26 mouse cellular contexts compared by ENCODE assay signal in genomic region chr3:87194591-87194990, GRCm38 (mm10). TPM values are rescaled to one million over a fixed set of nuclear protein-coding genes. Genes with fewer than 3 reads are reported as not detected.
DNase-seq lines count a peak whose midpoint lies in the region; ATAC-seq and TF ChIP-seq lines count a peak whose summit lies in the region.
"Had no signal": no experiment of that assay in that cellular context is flagged by ENCODE, and none has a peak within 500 bp of the region (broad histone marks: within the 10 kb centered on the region; RNA-seq: fewer than 3 reads in every experiment).

No protein-coding gene starts in this region.

- TF ChIP-seq EP300 in MEL (IDR thresholded peaks at IDR 0.05; ENCODE audit: low read depth in 1 of 2, low read length in 2 of 2), result no peak

- H3K4me3 ChIP-seq in E14TG2a.4 (replicated peaks; ENCODE audit: low read length) (0 out of 2 replicates have a peak overlapping the region, but pooled peaks have one; percentile 29), MEL (ENCODE audit: control insufficient read depth in 1 of 2, insufficient read depth in 1 of 2, low read depth in 2 of 2, low read length in 2 of 2) (no peak overlapping the region)
- H3K4me3 ChIP-seq: embryonic facial prominence, embryonic 15.5 days; erythroblast, embryonic 14.5 days; gastrocnemius, adult 2 months; heart, embryonic 10.5 days; hindbrain, embryonic 12.5 days had no signal

- no peak overlapping the region for H3K9ac ChIP-seq in MEL (ENCODE audit: control insufficient read depth, low read depth, low read length, poor library complexity, severe bottlenecking)
- H3K9ac ChIP-seq: embryonic facial prominence, embryonic 15.5 days; hindbrain, embryonic 12.5 days had no signal

- peak; percentile 10 for DNase-seq in 416B (ENCODE audit: low read depth)
- DNase-seq in MEL (ENCODE audit: low read depth, low spot score), result peak; percentile 9
- no peak for DNase-seq in left cerebral cortex, postnatal 4 days
- no peak for DNase-seq in right cerebral cortex, adult 18-20 months
- DNase-seq: adrenal gland, adult 8-10 months; adrenal gland, postnatal 36 days; cerebellum, adult 2 months; cerebellum, postnatal 14 days; embryo, embryonic 11 days; gastrocnemius, adult 2 months; gastrocnemius, postnatal 25 days; heart, postnatal 10 days; heart, postnatal 4 days had no signal

- no peak for TF ChIP-seq RAD21 in MEL (IDR thresholded peaks at IDR 0.05; ENCODE audit: low read depth, low read length)

- no peaks in the 10 kb centered on the region for H3K79me2 ChIP-seq in MEL (ENCODE audit: control insufficient read depth, insufficient read depth, low read length, poor library complexity)

- no peaks in the 10 kb centered on the region for H3K36me3 ChIP-seq in E14TG2a.4 (ENCODE audit: insufficient read depth, low read length)
- no peaks in the 10 kb centered on the region for H3K36me3 ChIP-seq in MEL (ENCODE audit: control insufficient read depth in 1 of 2, insufficient read depth in 2 of 2, low read length in 2 of 2)
- H3K36me3 ChIP-seq: embryonic facial prominence, embryonic 15.5 days; G1E; heart, embryonic 10.5 days; hindbrain, embryonic 12.5 days had no signal

- H3K9me3 ChIP-seq in E14TG2a.4 (ENCODE audit: low read length), result no peaks in the 10 kb centered on the region
- H3K9me3 ChIP-seq in MEL (replicated peaks; ENCODE audit: insufficient read depth, low read length), result no peaks in the 10 kb centered on the region
- H3K9me3 ChIP-seq: embryonic facial prominence, embryonic 15.5 days; G1E; heart, embryonic 10.5 days; hindbrain, embryonic 12.5 days had no signal

- no peak for TF ChIP-seq POLR2A in MEL (IDR thresholded peaks at IDR 0.05; ENCODE audit: control insufficient read depth in 1 of 2, insufficient read depth in 1 of 2, low read depth in 1 of 2, low read length in 2 of 2, poor library complexity in 1 of 2)

- 0 out of 2 replicates have a peak, but pooled peaks have one; percentile 12 for ATAC-seq in megakaryocyte, adult 5-6 weeks (ENCODE audit: poor library complexity, severe bottlenecking)
- ATAC-seq: forebrain, embryonic 16.5 days; hindbrain, embryonic 16.5 days; inflammation-experienced regulatory T-cells, adult 6 months; intestine, postnatal 0 days; Patski had no signal

- no peaks in the 10 kb centered on the region for H3K27me3 ChIP-seq in E14TG2a.4 (ENCODE audit: insufficient read depth, low read length)
- no peaks in the 10 kb centered on the region for H3K27me3 ChIP-seq in MEL (ENCODE audit: control insufficient read depth in 1 of 2, insufficient read depth in 2 of 2, low read length in 2 of 2)
- H3K27me3 ChIP-seq: embryonic facial prominence, embryonic 15.5 days; hindbrain, embryonic 12.5 days had no signal

- H3K27ac ChIP-seq in MEL (ENCODE audit: control insufficient read depth, low read depth, low read length), result no peak overlapping the region
- H3K27ac ChIP-seq: embryonic facial prominence, embryonic 15.5 days; gastrocnemius, adult 2 months; heart, embryonic 10.5 days; hindbrain, embryonic 12.5 days had no signal

- TF ChIP-seq CTCF in E14TG2a.4 (conservative IDR thresholded peaks at IDR 0.05; ENCODE audit: low read length) (no peak), MEL (IDR thresholded peaks at IDR 0.05 in 2 of 3, conservative IDR thresholded peaks at IDR 0.05 in 1 of 3; ENCODE audit: control insufficient read depth in 1 of 3, insufficient read depth in 1 of 3, low read depth in 2 of 3, low read length in 3 of 3, poor library complexity in 1 of 3, severe bottlenecking in 1 of 3) (no peak)

- intact Hi-C loops in left cerebral cortex, postnatal 4 days (cut with DNase I), result no loop called here

- peaks cover 85% of the 10 kb centered on the region for H3K4me1 ChIP-seq in E14TG2a.4 (replicated peaks; ENCODE audit: low read depth, low read length)
- no peaks in the 10 kb centered on the region for H3K4me1 ChIP-seq in MEL (ENCODE audit: control insufficient read depth in 1 of 2, insufficient read depth in 2 of 2, low read length in 2 of 2)
- H3K4me1 ChIP-seq: embryonic facial prominence, embryonic 15.5 days; hindbrain, embryonic 12.5 days had no signal

TF ChIP-seq in MEL, 35 proteins besides CTCF, POLR2A, EP300 and RAD21:
- no peak for TF ChIP-seq UBTF (IDR thresholded peaks at IDR 0.05; ENCODE audit: borderline replicate concordance, insufficient read depth, low read depth, low read length)
- TF ChIP-seq MYC (IDR thresholded peaks at IDR 0.05; ENCODE audit: low read depth, low read length), result no peak
- no peak for TF ChIP-seq HCFC1 (IDR thresholded peaks at IDR 0.05; ENCODE audit: low read depth, low read length)
- TF ChIP-seq ZC3H11A (IDR thresholded peaks at IDR 0.05; ENCODE audit: low read depth, low read length), result no peak
- no peak for TF ChIP-seq MAZ (IDR thresholded peaks at IDR 0.05; ENCODE audit: low read depth, low read length)

RNA-seq across cellular contexts. Expression of gene Kirrel, which starts 20.0 kb away (rescaled TPM):
- total RNA-seq in MEL (2012; rRNA removed), result not detected in 2 replicates
- not detected for polyA plus RNA-seq in MEL (2012; ENCODE audit: insufficient read depth in 1 of 2, insufficient read length in 2 of 2, low read depth in 1 of 2, low replicate concordance in 2 of 2, missing spikeins in 1 of 2)
- total RNA-seq in megakaryocyte, adult 5-6 weeks (2015), result 0.11 and 0.14 TPM in 2 replicates
- total RNA-seq in megakaryocyte, adult 5-6 weeks (2017), result 0.16 TPM in 1 of 2 replicates, not detected in the other
- total RNA-seq in left cerebral cortex, postnatal 4 days (2021), result 1 to 10 TPM; 9.1 to 9.5 TPM
- total RNA-seq: granulocyte monocyte progenitor cell, adult 5-6 weeks had no signal
- polyA plus RNA-seq: erythroblast, embryonic 14.5 days; G1E; inflammation-experienced regulatory T-cells, adult 6 months had no signal

Comparison
In these comparisons a context has a peak if more than half of its experiments do, and no peak if none do; other contexts are left out.
1. DNase-seq: peak in 416B (single experiment) and MEL (single experiment); none in left cerebral cortex, postnatal 4 days (single experiment) and right cerebral cortex, adult 18-20 months (single experiment).
2. RNA of gene Kirrel, which starts 20.0 kb away (total RNA-seq): 9.1 to 9.5 TPM in left cerebral cortex, postnatal 4 days; 0.11 to 0.16 TPM in megakaryocyte, adult 5-6 weeks and not detected in MEL; every median in the first group is over 4 times any median in the second.